Mouse (Mus musculus) C2C12 (cell line): ENCODE measurements around the gene Phf11c. TPM values are rescaled to one million over a fixed set of nuclear protein-coding genes. Genes with fewer than 3 reads are reported as not detected.
A peak's percentile ranks its signal among the peaks of the same experiment; 100 is the strongest.

Experiments
- H3K27me3 ChIP-seq: one replicate; pipeline ENCODE4 v1.6.1; 2011; ENCODE audit not compliant: control insufficient read depth, insufficient read depth, insufficient read length
- H3K36me3 ChIP-seq: one replicate; pipeline ENCODE4 v1.6.1; 2011; ENCODE audit not compliant: control insufficient read depth, insufficient read depth
- H3K4me3 ChIP-seq: one replicate; pipeline ENCODE4 v1.5.1; 2011; ENCODE audit warnings: mild to moderate bottlenecking, control low read depth; ENCODE audit not compliant: poor library complexity, insufficient read depth, severe bottlenecking
- H3K79me2 ChIP-seq: one replicate; pipeline ENCODE4 v1.6.1; 2011; ENCODE audit not compliant: control insufficient read depth, insufficient read depth
- H3K79me3 ChIP-seq: one replicate; pipeline ENCODE4 v1.6.1; 2011; ENCODE audit warnings: low read depth, control low read depth
- H3ac ChIP-seq: one replicate; pipeline ENCODE3; 2011; ENCODE audit warnings: low read depth; ENCODE audit not compliant: control insufficient read depth, insufficient read length
- CEBPB ChIP-seq: IDR thresholded peaks from one replicate; pipeline ENCODE4 v1.6.1; 2011; ENCODE audit warnings: low read depth, mild to moderate bottlenecking, control low read depth, moderate library complexity
- CTCF ChIP-seq: IDR thresholded peaks from one replicate; pipeline ENCODE4 v1.5.1; 2011; ENCODE audit not compliant: control insufficient read depth, insufficient read depth, insufficient read length
- FOSL1 ChIP-seq: IDR thresholded peaks from one replicate; pipeline ENCODE4 v1.8.0; 2011; ENCODE audit warnings: mild to moderate bottlenecking, low read length; ENCODE audit not compliant: poor library complexity, insufficient read depth, severe bottlenecking
- MAX ChIP-seq: IDR thresholded peaks from one replicate; pipeline ENCODE4 v1.6.1; 2011; ENCODE audit warnings: mild to moderate bottlenecking, control low read depth
- MYOD1 ChIP-seq: IDR thresholded peaks from one replicate; pipeline ENCODE4 v1.6.1; 2011; ENCODE audit warnings: low read depth; ENCODE audit not compliant: control insufficient read depth, insufficient read length
- MYOG ChIP-seq: IDR thresholded peaks from one replicate; pipeline ENCODE4 v1.6.1; 2011; ENCODE audit not compliant: control insufficient read depth, insufficient read length; ENCODE audit errors: extremely low read depth
- USF1 ChIP-seq: IDR thresholded peaks from one replicate; pipeline ENCODE4 v1.6.1; 2011; ENCODE audit warnings: low read depth, mild to moderate bottlenecking, control low read depth, moderate library complexity
- long read RNA-seq, 2 experiments: library from polyadenylated mRNA; unstranded; transcript quantifications; one replicate each; pipeline ENCODE4 v2.0.0; 2019 to 2020
- polyA plus RNA-seq: library from polyadenylated mRNA; unstranded; fragments of >200 nt; fragmentation: generic; extraction: Trizol; gene quantifications from one replicate; pipeline ENCODE4 v1.2.1, GENCODE M21; 2012; ENCODE audit warnings: missing spikeins

Phf11c gene
- polyA plus RNA-seq: 0.18 TPM
- long read RNA-seq, experiment 1: 0 reads
- long read RNA-seq, experiment 2: 0 reads

- Histone ChIP-seq H3K36me3 (no peaks in the 10 kb centered on the region), H3K79me3 (no peaks in the 10 kb centered on the region), H3K27me3 (no peaks in the 10 kb centered on the region), H3K4me3 (no peak within 1 kb of the TSS), H3K79me2 (no peaks in the 10 kb centered on the region), H3ac (no peak within 1 kb of the TSS)
- TF ChIP-seq USF1 (no peak), CTCF (no peak), MYOG (no peak), MYOD1 (no peak), MAX (no peak), CEBPB (no peak), FOSL1 (no peak)
Observed at GRCm38 (mm10) chr14:59395281-59395680, at the start of gene Phf11c. Gene Phf11c (minus strand): TSS chr14:59395381.

GRCm38 (mm10) chr14:59441472-59441805, 46.3 kb upstream of the Phf11c start:
- TF ChIP-seq MYOG: no peak
- TF ChIP-seq CEBPB: no peak
- TF ChIP-seq USF1: no peak
- no peak for TF ChIP-seq MYOD1
- no peak for TF ChIP-seq MAX
- no peaks in the 10 kb centered on the region for H3K27me3 ChIP-seq
- H3K4me3 ChIP-seq: peak overlapping the region; percentile 72
- H3ac ChIP-seq: peak overlapping the region; percentile 66
- H3K79me3 ChIP-seq: peaks cover 26% of the 10 kb centered on the region
- H3K79me2 ChIP-seq: peaks cover 43% of the 10 kb centered on the region
- H3K36me3 ChIP-seq: peaks cover 10% of the 10 kb centered on the region

GRCm38 (mm10) chr14:59440558-59441471, 45.6 kb upstream of the Phf11c start, which contains the start of the genes Setdb2 and Cab39l:
Gene Setdb2 (minus strand): TSS chr14:59440884.
Gene Cab39l (plus strand): TSS chr14:59440972.
- Histone ChIP-seq H3K79me2 (peaks cover 43% of the 10 kb centered on the region), H3K27me3 (no peaks in the 10 kb centered on the region), H3K4me3 (peak within 1 kb of the TSS; percentile 72), H3ac (peak within 1 kb of the TSS; percentile 79), H3K79me3 (peaks cover 26% of the 10 kb centered on the region), H3K36me3 (peaks cover 10% of the 10 kb centered on the region)
- TF ChIP-seq MYOG: no peak
- no peak for TF ChIP-seq MYOD1
- no peak for TF ChIP-seq USF1
- TF ChIP-seq MAX: no peak
- TF ChIP-seq CEBPB: no peak
- TF ChIP-seq FOSL1: no peak
- no peak for TF ChIP-seq CTCF

GRCm38 (mm10) chr14:59440039-59440438, 44.9 kb upstream of the Phf11c start:
- TF ChIP-seq USF1: no peak
- no peak for TF ChIP-seq MYOG
- TF ChIP-seq FOSL1: no peak
- TF ChIP-seq CEBPB: no peak
- no peak for TF ChIP-seq MYOD1
- Histone ChIP-seq H3K79me3 (peaks cover 26% of the 10 kb centered on the region), H3K27me3 (no peaks in the 10 kb centered on the region), H3K36me3 (peaks cover 10% of the 10 kb centered on the region), H3ac (peak overlapping the region; percentile 79), H3K79me2 (peaks cover 43% of the 10 kb centered on the region), H3K4me3 (peak overlapping the region; percentile 72)

GRCm38 (mm10) chr14:59438505-59438904, 43.3 kb upstream of the Phf11c start:
- Histone ChIP-seq H3K79me3 (peaks cover 26% of the 10 kb centered on the region), H3K79me2 (peaks cover 43% of the 10 kb centered on the region), H3K27me3 (no peaks in the 10 kb centered on the region), H3ac (no peak overlapping the region), H3K36me3 (peaks cover 10% of the 10 kb centered on the region), H3K4me3 (no peak overlapping the region)
- no peak for TF ChIP-seq MAX
- no peak for TF ChIP-seq FOSL1
- no peak for TF ChIP-seq CEBPB
- no peak for TF ChIP-seq MYOG
- TF ChIP-seq MYOD1: no peak

- no peaks in the 10 kb centered on the region for H3K27me3 ChIP-seq
- peaks cover 10% of the 10 kb centered on the region for H3K36me3 ChIP-seq
- no peak overlapping the region for H3K4me3 ChIP-seq
- no peak overlapping the region for H3ac ChIP-seq
- H3K79me3 ChIP-seq: peaks cover 23% of the 10 kb centered on the region
- peaks cover 37% of the 10 kb centered on the region for H3K79me2 ChIP-seq
- TF ChIP-seq MYOD1 (no peak), FOSL1 (no peak), USF1 (no peak), MYOG (no peak), CEBPB (no peak), MAX (no peak), CTCF (no peak)
Observed at GRCm38 (mm10) chr14:59437398-59437797, 42.2 kb upstream of the Phf11c start.
